Mouse (Mus musculus): Measurements from ENCODE around the gene Slc22a5.
"Not testable (repeated sequence)": the region's sequence is repeated elsewhere in the genome, so short reads cannot be mapped to it uniquely, and the experiment has no call there.

The Slc22a5 gene

DNA sequence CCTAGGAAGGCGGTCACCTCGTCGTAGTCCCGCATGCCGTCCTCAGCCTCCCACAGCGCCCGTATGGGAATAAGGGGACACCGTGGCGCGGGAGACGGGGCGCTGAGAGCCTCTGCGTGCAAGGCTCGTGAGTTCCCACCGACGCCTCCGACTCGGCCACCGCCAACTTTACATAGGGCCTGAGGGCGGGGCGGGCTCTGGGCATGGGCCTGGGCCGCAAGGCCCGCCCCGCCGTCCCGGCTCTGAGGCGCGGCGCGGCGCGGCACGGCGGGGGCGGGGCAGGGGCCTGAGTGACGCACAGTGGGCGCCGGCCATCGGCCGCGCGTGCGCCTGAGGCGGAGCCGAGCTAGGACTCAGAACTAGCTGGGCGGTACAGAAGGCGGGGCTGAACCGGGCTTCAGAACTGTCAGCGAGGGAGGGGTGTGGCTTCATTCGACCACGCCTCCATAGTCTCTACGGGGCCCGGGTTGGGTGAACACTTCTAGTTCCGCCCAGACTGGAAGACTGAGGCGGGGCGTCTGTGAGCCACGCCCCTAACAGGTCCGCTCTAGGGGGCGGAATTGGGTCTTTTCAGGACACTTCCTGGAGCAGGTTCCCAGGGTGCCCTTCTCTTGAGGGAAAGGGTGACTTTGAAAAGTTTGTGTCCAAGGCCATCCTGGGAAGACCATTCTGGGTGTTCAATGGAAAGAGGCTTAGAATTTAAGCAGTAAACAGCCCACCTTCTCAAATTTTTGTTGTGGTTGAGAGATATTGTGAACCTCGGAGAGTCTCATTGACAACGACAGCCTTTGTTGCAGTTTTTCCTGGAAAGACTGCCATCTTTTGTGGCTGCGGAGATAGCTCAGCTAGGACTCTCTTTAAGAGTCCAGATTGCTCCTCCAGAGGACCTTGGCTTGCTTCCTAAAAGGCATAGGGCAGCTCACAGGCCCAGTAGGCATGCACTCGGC, at the start of gene Slc22a5:
TSS of gene Slc22a5 (minus strand) at position 156 of the 947 bp plus-strand sequence.
- DNase-seq (ENCODE audit: low spot score), result peak; percentile 100

DNA sequence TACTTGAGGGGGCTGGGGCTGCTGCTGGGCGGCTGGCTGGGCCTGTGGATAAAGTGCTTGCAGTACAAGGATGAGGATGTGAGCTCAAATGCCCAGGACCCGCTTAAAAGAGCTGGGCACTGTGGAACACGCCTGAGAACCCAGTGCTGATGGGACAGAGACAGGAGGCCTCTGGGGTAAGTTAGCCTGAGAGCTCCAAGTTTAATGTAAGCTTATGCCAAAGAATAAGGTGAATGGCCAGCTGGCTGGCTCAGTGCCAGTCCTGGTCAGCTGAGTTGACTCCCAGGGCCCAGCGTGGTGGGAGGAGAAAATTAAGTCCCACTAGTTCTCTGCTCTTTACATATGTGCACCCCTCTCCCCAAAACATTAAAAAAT, 40.5 kb upstream of the Slc22a5 start:
- not testable (repeated sequence) for DNase-seq (ENCODE audit: low spot score)

DNA sequence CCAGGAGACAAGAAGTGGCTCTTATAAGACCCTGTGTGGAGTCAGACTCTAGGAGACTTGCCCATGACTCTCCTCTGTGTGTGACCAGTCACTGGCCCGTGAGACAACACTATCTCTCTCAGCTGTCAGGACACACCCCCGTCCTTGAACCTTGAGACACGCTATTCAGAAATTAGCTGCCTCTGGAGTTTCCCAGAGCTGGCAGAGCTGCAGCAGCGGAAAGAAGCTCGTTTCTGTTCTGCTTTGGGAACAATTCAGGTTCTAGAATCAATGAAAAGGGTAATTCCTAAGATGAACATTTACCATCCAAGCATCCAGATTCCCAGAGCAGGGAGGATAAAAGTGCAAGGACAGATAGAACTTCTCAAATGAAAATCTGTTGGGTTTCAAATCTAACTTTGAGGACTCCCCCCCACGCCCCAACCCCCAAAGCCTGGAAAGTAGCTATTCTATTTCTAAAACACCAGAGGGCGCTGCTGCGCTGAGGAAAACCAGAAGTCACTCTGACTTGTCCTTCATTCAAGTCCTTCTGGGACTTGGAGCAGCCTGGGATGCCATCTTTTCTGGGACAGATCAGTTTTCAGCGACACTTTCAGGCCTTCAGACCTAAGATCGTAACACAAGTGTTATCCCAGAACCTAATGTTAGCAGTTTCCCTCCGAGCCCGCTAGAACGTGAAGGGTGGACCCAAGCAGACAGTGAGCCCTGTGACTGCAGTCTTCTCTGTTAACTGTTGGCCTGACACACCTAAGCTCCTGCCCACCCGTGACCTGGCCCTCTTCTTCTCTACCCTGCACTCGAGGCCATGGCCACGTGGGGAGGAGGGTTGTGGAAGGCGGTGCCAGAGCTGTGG, 39.9 kb upstream of the Slc22a5 start:
- peak; percentile 56 for DNase-seq (ENCODE audit: low spot score)

DNA sequence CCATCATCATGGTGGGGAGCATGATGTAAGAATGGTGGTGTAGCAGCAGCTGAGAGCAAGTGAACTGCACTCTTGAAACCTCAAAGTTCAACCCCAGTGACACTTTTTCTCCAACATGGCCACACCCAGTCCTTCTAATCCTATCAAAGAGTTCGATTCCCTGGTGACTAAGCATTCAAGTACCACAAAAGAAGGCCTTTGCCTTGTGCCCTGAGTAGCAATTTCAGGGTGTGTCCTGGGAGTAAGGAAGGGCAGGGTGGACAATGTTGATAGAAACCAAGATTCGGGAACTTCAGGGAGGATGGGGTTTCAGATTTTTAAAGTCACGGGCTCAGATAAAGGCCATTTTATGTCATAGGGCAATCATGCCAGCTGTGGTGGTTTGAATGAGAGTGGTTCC, 38.3 kb upstream of the Slc22a5 start:
- DNase-seq (ENCODE audit: low spot score), result no peak

DNA sequence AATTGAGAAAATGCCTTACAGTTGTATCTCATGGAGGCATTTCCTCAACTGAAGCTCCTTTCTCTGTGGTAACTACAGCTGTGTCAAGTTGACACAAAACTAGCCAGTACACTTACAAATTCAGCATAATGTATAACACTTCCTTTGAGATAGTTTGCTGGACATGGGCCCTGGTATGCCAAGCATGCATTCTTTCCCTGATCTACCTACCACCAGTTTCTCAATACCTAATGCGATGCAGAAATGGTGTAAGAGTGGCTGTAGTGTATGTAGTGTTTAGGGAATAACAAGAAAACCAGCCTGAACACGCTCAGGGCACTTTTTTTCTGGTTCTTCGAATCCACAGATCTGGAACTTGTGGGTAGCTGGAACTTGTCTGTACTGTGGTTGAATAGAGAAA, 37.1 kb upstream of the Slc22a5 start:
- no peak for DNase-seq (ENCODE audit: low spot score)

DNA sequence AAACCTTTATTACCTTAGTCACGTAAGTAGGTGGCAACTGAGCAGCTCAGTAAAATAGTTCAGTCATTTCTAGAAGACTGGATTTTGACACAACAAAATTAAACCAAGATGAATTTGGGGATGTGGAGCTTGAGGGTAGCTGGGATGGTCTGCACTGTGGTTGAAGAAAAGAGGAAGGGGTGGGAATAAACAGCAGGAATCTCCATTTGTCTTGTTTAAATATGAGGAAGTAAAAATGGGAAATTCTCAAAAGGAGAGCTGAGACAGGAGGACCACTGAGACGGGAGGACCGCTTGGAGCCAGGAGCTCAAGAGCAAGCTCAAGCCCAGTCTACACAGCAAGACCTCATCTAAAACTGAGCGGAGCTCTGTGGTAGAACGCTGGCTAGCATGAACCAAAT, 34.8 kb upstream of the Slc22a5 start:
- no peak for DNase-seq (ENCODE audit: low spot score)

DNA sequence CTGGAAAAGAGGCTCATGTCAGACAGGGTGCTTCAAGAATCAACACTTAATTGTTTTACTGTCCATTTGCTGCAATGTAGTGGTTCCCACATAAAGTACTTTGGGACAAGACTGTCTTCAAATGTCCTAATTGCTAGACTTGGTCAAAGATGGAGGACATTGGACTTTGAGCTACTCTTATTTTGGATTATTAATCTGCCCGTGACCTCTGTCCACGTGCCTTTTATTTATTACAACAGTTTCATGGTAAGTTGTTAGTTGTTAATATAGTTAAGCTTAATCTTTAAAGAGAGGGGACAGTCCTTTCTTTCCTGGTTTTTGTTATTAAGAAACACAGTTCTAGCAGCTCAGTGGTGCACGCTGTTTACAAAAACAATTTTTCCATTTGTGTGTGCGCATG, 27.4 kb upstream of the Slc22a5 start:
- DNase-seq (ENCODE audit: low spot score), result no peak

DNA sequence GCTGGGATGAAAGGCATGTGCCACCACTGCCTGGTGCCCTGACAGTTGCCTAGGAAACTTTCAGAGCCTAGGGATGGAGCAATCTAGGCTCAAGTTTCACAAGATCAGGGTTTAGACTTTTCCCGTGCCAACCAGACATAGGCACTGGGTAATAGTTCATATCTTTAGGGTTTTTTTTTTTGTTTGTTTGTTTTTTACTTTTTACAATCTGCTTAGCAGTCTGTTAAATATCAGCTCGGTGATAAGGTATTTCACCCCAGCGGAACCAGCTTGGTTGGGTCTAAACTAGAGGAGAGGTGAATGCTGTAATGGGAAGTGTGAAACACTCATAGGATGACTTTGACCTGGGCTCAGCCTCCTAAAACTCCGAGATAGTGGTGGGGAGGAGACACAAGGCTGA, 19.6 kb upstream of the Slc22a5 start:
- DNase-seq (ENCODE audit: low spot score), result no peak

DNA sequence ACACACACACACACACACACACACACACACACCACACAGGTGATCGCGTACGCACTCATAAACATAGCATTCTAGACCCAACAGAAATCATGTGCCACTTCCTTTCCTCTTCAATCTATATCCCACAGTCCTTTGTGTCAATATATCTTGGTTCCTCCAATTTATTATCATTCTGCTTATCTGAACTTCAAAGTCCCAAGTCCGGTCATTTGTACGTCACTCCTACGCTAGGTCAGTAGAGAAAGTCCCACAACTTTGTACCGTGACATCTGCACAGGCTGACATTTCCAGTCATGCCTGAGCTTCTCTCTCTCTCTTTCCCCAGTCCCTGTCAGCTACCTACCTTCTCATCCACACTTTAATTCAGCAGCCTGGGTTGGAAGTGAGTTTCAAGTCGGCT, 17.2 kb upstream of the Slc22a5 start:
- no peak for DNase-seq (ENCODE audit: low spot score)

DNA sequence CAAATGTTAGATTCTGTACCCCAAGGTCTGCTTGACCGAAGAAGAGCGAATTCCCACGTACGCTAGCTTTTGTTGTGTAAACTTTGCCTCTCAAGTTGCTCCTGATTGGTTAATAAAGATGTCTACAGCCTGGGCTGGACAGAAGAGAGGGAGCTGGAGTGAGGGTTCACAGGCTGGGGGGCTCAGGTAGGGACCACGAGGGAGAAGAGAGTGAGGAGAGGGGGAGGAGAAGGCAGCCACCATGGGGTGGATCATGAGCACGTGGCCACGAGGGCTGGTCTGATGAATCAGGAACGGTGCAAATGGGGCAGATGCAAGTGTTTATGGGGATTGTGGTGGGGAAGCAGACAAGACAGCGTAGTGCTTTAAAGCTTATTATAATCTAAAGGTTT, 13.1 kb upstream of the Slc22a5 start:
- DNase-seq (ENCODE audit: low spot score), result no peak

DNA sequence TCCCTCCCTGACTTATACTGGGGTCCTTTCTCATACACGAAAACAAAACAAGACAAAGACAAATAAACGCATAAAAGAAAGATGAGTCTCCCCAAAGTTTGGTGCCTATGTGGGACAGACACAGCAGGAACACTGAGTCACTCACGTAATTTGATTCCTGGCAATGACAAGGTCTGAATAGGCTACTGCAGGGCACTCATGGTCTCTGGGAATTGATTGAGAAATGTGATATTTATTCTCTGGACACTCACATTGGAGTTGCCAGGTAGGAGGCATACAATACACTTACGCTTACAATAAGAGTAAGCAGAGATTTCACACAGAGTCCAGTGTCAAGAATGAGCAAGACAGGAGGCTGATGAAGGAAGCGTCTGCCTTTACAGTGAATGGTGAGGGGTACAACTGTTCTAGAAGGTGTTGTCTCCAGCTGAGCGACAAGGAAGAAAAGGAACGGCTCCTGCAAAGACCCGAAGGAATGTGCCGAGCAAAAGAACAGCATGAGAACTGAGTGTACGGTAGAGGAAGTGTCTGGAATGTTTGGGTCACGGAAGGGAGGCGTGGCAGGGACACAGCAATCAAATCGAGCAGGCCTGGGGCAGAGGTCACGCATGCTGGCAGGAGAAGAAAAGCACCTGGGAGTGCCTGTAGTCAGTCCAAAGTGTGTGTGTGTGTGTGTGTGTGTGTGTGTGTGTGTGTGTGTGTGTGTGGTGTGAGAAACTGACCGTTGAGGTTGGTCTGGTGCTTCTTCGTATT, 12.5 kb upstream of the Slc22a5 start:
- peak; percentile 90 for DNase-seq (ENCODE audit: low spot score)

DNA sequence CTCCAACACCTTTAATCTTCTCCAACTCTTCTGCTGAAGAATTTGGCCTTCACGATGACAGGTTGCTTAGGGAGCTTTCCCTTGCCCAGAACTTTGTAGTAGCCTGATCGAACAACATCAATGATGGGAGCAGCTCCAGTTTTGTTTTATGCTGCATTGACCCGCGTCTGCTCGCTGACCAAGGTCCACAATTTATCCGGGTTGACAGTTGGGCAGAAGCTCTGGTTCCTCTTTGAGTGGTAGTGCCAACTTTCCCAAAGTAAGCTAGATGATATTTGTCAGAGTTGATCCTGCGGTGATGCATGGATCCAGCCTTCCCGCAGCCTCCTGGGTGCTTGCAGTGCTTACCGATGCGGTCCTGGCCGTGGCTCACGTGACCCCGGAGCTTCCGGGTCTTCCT, 11.3 kb upstream of the Slc22a5 start:
- DNase-seq (ENCODE audit: low spot score), result no peak

DNA sequence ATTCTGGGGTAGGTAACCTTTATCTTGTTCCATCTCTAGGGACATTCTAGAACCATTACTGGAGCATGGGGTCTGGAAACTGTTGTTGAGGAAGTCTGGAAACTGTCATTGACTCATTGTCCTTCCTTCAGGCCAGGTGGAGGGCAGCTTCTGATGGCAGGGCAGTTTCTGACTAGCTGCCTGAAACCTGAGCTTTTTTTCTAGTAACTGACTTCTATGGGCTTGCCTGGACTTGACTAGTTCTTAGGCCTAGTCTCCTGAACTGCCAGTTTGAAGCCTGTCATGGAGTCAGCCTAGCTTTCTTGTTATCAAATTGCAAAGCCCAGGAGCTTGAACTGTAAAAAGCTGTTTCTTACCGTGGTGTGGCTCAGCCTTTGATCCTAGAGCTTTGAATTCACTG, 9.5 kb upstream of the Slc22a5 start:
- DNase-seq (ENCODE audit: low spot score), result no peak

DNA sequence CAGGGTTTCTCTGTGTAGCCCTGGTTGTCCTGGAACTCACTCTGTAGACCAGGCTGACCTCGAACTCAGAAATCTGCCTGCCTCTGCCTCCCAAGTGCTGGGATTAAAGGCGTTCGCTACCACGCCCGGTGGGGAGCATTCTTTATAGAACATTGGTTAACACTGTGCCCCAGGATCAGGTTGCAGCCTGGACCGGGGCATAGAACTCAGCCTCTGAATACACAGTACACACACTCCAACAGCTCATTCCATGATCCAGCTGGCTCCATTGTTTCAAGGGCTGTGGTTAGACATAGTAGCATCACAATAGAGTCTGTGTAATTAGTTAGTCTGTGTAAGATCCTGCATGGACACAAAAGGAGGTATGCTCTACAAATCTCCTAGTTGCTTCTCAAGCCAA, 8.5 kb upstream of the Slc22a5 start:
- no peak for DNase-seq (ENCODE audit: low spot score)

DNA sequence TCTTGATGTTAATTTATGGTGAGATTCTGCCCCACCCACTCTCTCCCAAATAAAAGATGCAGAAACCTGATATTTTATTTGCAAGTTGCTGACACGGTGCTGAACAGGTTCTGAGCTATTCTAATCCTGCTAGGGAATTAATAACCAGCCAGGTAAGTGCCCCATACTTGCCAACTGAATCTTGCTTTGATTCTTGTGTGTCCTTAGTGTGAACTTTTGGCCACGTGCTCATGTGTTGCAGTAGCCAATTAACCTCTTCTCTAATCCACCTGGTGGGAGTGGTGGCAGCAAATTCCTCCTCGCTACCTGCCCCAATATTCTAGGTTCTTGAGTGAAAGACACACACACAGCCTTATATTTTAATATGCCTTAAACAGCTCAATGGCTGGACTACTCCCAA, 7.5 kb upstream of the Slc22a5 start:
- no peak for DNase-seq (ENCODE audit: low spot score)

DNA sequence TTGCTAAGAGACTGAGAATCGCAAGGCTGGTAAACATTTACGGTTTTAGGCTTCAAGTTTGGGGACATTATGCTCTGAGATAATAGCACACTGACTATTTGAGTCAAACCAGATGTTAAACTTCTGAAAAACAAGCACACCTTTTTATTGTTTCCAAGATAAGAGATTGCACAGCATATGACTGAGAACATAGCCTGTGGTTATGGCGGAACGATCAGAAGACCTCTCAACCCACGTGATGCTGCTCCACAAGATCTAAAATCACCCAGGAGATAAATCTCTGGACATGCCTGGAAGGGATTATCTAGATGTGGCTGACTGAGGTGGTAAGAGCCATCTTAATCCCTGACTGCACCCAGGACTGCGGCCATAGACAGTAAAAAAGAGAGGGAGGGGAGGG, 5.5 kb upstream of the Slc22a5 start:
- no peak for DNase-seq (ENCODE audit: low spot score)

DNA sequence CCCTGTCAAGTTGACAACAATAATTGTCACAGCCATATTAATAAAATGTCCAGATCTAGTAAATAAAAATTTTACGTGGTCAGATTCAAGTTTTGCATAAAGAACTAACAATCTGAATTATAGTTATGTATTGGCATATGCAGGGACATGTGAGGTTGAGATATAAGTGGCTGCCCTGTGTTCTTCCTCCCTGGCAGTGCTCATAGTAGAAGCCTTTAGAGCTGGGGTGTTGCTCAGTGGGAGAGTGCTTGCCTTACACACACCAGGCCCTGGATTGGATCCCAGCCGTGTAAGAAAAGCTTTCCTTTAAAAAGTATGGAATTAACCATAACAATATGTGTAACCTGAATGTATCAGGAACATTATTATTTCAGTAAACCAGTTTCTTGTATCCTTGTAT, 2.0 kb upstream of the Slc22a5 start:
- no peak for DNase-seq (ENCODE audit: low spot score)

DNA sequence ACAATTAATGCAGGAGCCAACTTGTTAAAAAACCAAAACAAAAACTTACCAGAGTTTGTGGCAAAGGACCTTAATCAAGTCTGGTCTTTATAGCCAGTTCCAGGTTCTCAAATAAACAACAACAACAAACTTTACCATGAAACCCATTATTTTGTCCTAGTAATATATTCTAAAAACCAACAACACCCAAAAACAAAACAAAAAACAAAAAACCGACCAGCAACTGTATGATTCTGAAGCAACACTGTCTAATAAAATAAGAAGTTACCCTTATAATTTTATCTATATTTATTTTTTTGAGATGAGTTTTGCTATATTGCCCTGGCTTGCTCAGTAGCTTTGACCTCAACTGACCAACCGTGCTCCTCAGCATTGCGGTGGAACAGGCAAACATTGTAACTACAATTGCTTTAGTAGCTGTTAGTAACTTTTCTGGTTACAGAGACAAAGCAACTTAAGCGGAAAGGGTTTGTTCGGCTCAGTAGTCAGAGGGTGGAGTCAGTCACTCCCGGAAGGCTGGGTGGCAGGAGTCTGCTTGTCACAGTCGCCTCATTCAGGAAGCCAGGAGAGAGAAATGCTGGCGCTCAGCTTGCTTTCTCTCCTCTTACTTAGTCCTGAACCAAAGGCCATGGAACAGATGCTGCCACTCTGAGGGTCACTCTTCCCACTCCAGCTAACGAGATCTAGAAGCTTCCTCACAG, 1.4 kb upstream of the Slc22a5 start:
- DNase-seq (ENCODE audit: low spot score), result peak; percentile 47

DNA sequence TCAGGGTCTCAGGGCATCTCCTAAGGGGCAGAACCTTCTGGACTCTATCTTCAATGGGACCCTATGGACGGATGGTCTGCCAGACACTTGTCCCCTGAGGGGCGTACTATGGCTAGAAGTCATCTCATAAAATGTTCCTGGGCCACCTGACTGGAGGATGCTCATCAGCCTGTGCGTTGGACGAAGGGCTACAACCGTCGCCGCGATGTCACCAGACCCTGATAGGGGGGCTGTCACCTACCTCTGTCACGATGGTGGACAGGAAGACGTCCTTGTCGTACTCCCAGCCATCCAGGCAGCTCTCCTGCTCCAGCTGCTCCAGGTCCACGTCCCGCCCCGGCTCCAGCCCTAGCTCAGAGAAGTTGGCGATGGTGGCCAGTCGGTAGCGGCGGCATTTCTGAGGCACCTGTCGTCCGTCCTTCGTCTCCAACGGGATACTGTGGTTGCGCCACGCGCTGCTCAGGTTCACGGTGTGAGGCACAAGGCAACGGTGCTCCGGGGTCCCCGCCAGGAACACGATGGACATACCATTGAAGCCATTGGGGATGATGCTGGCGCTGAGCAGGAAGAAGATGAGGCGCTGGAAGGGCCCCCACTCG, 455 bp downstream of the Slc22a5 start:
- DNase-seq (ENCODE audit: low spot score), result no peak

DNA sequence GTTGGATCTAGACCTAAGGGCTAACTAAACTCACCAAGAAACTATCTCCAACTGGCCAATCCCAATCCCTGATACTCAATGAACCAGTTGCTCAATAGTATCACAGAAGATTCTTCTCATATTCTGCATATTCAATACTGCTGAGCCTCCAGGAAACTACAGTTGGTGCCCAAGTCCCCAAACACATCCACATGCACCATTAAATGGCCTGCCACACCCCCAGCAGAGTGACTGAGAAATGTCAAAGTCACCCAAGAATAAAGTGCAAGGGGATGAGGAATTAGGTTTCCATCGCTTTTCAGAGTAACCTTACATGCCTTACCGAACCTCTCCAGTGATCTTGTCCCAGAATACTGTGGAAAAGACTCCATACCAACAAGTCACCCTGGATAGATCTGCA, 1.2 kb downstream of the Slc22a5 start:
- DNase-seq (ENCODE audit: low spot score), result no peak

DNA sequence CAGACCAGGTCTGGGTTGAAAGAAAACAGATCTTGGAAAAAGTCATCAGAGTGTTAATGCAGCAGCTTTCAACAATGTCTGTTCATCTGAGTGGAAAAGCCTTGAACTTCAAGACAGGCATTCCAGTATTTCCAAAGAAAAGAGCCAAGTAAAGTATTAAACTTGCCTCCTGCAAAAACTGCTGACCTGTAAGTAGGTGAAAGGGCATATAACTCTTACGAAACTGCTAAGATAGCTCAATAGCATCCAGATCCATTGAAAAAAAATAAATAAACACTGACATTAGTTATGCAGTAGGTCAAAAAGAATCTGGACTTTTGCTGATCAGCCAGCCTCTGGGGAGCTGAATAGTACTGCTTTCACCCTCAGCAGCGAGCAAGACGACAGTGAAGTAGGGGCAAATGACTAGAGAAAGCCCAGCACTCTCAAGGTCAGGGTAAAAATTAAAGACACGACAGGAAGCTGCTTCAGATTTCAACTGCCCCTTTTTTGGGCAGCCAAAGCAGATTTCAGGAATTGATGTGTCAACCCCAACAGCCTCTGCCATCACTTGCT, 2.3 kb downstream of the Slc22a5 start:
- DNase-seq (ENCODE audit: low spot score), result peak; percentile 51

Measured in lung, postnatal 25 days (tissue).